Mouse (Mus musculus) megakaryocyte-erythroid progenitor cell, adult 5-6 weeks (primary cell): ENCODE measurements around the gene Vmn2r113. TPM values are rescaled to one million over a fixed set of nuclear protein-coding genes. Genes with fewer than 3 reads are reported as not detected.
"Not testable (repeated sequence)": the region's sequence is repeated elsewhere in the genome, so short reads cannot be mapped to it uniquely, and the experiment has no call there.

ENCODE experiments used
- ATAC-seq: replicated peaks from 2 replicates; pipeline ENCODE4 v1.8.0; 2016; ENCODE audit warnings: mild to moderate bottlenecking, inconsistent platforms; ENCODE audit not compliant: severe bottlenecking, poor library complexity, low FRiP score, low TSS enrichment
- total RNA-seq, 2 experiments: library from RNA; stranded (forward) in 1 of 2; stranded (reverse) in 1 of 2; fragments of 200-1000, 215-1000 nt in 1 of 2; fragments of >200 nt in 1 of 2; fragmentation: Nextera tagmentation in 1 of 2; gene quantifications; 2 replicates each; pipeline ENCODE4 v1.2.3; 2014 to 2017

The Vmn2r113 gene
- total RNA-seq (2014; fragmentation: Nextera tagmentation) (not detected in 2 replicates), total RNA-seq (2017) (0.09 TPM in 1 of 2 replicates, not detected in the other)

GRCm38 (mm10) chr17:22942684-22943083, at the start of gene Vmn2r113:
TSS of gene Vmn2r113 (plus strand) at chr17:22942984.
- ATAC-seq: not testable (repeated sequence)

Other genes starting within 250 kb of the Vmn2r113 start
- 4.5 and 5.9 TPM in 2 replicates for gene Zfp945, start 75.8 kb upstream of the Vmn2r113 start, total RNA-seq (2014; fragmentation: Nextera tagmentation)
- gene Zfp945, start 75.8 kb upstream of the Vmn2r113 start, total RNA-seq (2017): 3.2 and 16.7 TPM in 2 replicates
- gene Vmn2r-ps130, start 118.2 kb downstream of the Vmn2r113 start, total RNA-seq (2014; fragmentation: Nextera tagmentation): not detected in 2 replicates
- not detected in 2 replicates for gene Vmn2r-ps130, start 118.2 kb downstream of the Vmn2r113 start, total RNA-seq (2017)